Mouse (Mus musculus) brown adipose tissue, adult 24 weeks (tissue): Measurements from ENCODE around the gene Cacnb4. TPM values are rescaled to one million over a fixed set of nuclear protein-coding genes. Genes with fewer than 3 reads are reported as not detected.

Experiments used
- H3K27ac ChIP-seq: fragments of 200-500 bp; replicated peaks from 2 replicates; pipeline ENCODE4 v1.5.1; 2012; ENCODE audit warnings: low read depth, mild to moderate bottlenecking, low read length
- H3K4me1 ChIP-seq: fragments of 200-500 bp; 2 replicates; pipeline ENCODE4 v1.6.1; 2012; ENCODE audit warnings: low read length, mixed read lengths; ENCODE audit not compliant: control insufficient read depth, insufficient read depth, insufficient read length
- H3K4me3 ChIP-seq: fragments of 200-500 bp; 2 replicates; pipeline ENCODE4 v1.5.1; 2012; ENCODE audit warnings: low read depth, mild to moderate bottlenecking, low read length, moderate library complexity; ENCODE audit not compliant: insufficient read depth
- polyA plus RNA-seq: library from polyadenylated mRNA; stranded (reverse); fragments of >200 nt; gene quantifications from 2 replicates; pipeline ENCODE4 v1.2.4, GENCODE M21; 2012; ENCODE audit not compliant: missing spikeins, insufficient read depth, insufficient read length

Gene Cacnb4
- polyA plus RNA-seq, 1 experiment, result not detected

- H3K4me3 ChIP-seq, result peak overlapping the region; percentile 45
- no peak overlapping the region for H3K27ac ChIP-seq
- no peaks in the 10 kb centered on the region for H3K4me1 ChIP-seq
Observed at GRCm38 (mm10) chr2:52674886-52675277, 1.7 kb downstream of the Cacnb4 start.

- H3K27ac ChIP-seq, result no peak overlapping the region
- no peak overlapping the region for H3K4me3 ChIP-seq
- no peaks in the 10 kb centered on the region for H3K4me1 ChIP-seq
Observed at GRCm38 (mm10) chr2:52673172-52673571, 3.5 kb downstream of the Cacnb4 start.

GRCm38 (mm10) chr2:52670733-52671132 lies 5.9 kb downstream of the Cacnb4 start:
- Histone ChIP-seq H3K4me1 (no peaks in the 10 kb centered on the region), H3K27ac (no peak overlapping the region), H3K4me3 (no peak overlapping the region)

- Histone ChIP-seq H3K27ac (no peak overlapping the region), H3K4me3 (no peak overlapping the region), H3K4me1 (no peaks in the 10 kb centered on the region)
Observed at GRCm38 (mm10) chr2:52668480-52668879, 8.2 kb downstream of the Cacnb4 start.

- no peak overlapping the region for H3K4me3 ChIP-seq
- H3K4me1 ChIP-seq, result no peaks in the 10 kb centered on the region
- no peak overlapping the region for H3K27ac ChIP-seq
Observed at GRCm38 (mm10) chr2:52656722-52657121, 19.9 kb downstream of the Cacnb4 start.

GRCm38 (mm10) chr2:52654541-52654940 lies 22.1 kb downstream of the Cacnb4 start:
- no peak overlapping the region for H3K27ac ChIP-seq
- no peak overlapping the region for H3K4me3 ChIP-seq
- H3K4me1 ChIP-seq, result no peaks in the 10 kb centered on the region

- Histone ChIP-seq H3K4me1 (no peaks in the 10 kb centered on the region), H3K4me3 (no peak overlapping the region), H3K27ac (no peak overlapping the region)
Observed at GRCm38 (mm10) chr2:52651547-52651946, 25.1 kb downstream of the Cacnb4 start.

GRCm38 (mm10) chr2:52647255-52647998 lies 29.2 kb downstream of the Cacnb4 start:
- no peaks in the 10 kb centered on the region for H3K4me1 ChIP-seq
- H3K27ac ChIP-seq, result no peak overlapping the region
- no peak overlapping the region for H3K4me3 ChIP-seq

- Histone ChIP-seq H3K4me1 (no peaks in the 10 kb centered on the region), H3K27ac (no peak overlapping the region), H3K4me3 (no peak overlapping the region)
Observed at GRCm38 (mm10) chr2:52643657-52644056, 33.0 kb downstream of the Cacnb4 start.

- H3K27ac ChIP-seq, result no peak overlapping the region
- H3K4me1 ChIP-seq, result no peaks in the 10 kb centered on the region
- H3K4me3 ChIP-seq, result no peak overlapping the region
Observed at GRCm38 (mm10) chr2:52639530-52639875, 37.1 kb downstream of the Cacnb4 start.

GRCm38 (mm10) chr2:52638857-52639529 lies 37.6 kb downstream of the Cacnb4 start:
- Histone ChIP-seq H3K4me3 (no peak overlapping the region), H3K27ac (no peak overlapping the region), H3K4me1 (no peaks in the 10 kb centered on the region)

GRCm38 (mm10) chr2:52638226-52638625 lies 38.4 kb downstream of the Cacnb4 start:
- Histone ChIP-seq H3K27ac (no peak overlapping the region), H3K4me3 (no peak overlapping the region), H3K4me1 (no peaks in the 10 kb centered on the region)

- H3K4me1 ChIP-seq, result no peaks in the 10 kb centered on the region
- no peak overlapping the region for H3K27ac ChIP-seq
- no peak overlapping the region for H3K4me3 ChIP-seq
Observed at GRCm38 (mm10) chr2:52636051-52636450, 40.6 kb downstream of the Cacnb4 start.

GRCm38 (mm10) chr2:52635358-52635757 lies 41.3 kb downstream of the Cacnb4 start:
- no peak overlapping the region for H3K27ac ChIP-seq
- H3K4me1 ChIP-seq, result no peaks in the 10 kb centered on the region
- no peak overlapping the region for H3K4me3 ChIP-seq

GRCm38 (mm10) chr2:52632880-52633279 lies 43.8 kb downstream of the Cacnb4 start:
- Histone ChIP-seq H3K27ac (no peak overlapping the region), H3K4me1 (no peaks in the 10 kb centered on the region), H3K4me3 (no peak overlapping the region)

- no peak overlapping the region for H3K4me3 ChIP-seq
- no peaks in the 10 kb centered on the region for H3K4me1 ChIP-seq
- no peak overlapping the region for H3K27ac ChIP-seq
Observed at GRCm38 (mm10) chr2:52628186-52628585, 48.4 kb downstream of the Cacnb4 start.
